Mouse (Mus musculus) kidney, embryonic 16.5 days (tissue): Measurements from ENCODE around the gene Tmem14a. TPM values are rescaled to one million over a fixed set of nuclear protein-coding genes. Genes with fewer than 3 reads are reported as not detected.
A peak's percentile ranks its signal among the peaks of the same experiment; 100 is the strongest.
"Not testable (repeated sequence)": the region's sequence is repeated elsewhere in the genome, so short reads cannot be mapped to it uniquely, and the experiment has no call there.

Source experiments
- ATAC-seq: fragments of 200-750 bp; cut with Nextera tagmentation; 2 replicates; pipeline ENCODE4 v1.8.0; 2017; ENCODE audit warnings: moderate TSS enrichment; ENCODE audit not compliant: low FRiP score, low TSS enrichment
- H3K27ac ChIP-seq: fragments of 300-500 bp; sonication (generic); 2 replicates; pipeline ENCODE4 v1.5.1; 2014; ENCODE audit warnings: low read length
- H3K27me3 ChIP-seq: fragments of 300-500 bp; sonication (generic); 2 replicates; pipeline ENCODE4 v1.6.1; 2014; ENCODE audit warnings: low read length, control low read depth, mixed read lengths; ENCODE audit not compliant: insufficient read depth
- H3K36me3 ChIP-seq: fragments of 300-500 bp; sonication (generic); 2 replicates; pipeline ENCODE4 v1.6.1; 2014; ENCODE audit warnings: low read length, control low read depth, mixed read lengths; ENCODE audit not compliant: insufficient read depth
- H3K4me1 ChIP-seq: fragments of 300-500 bp; sonication (generic); 2 replicates; pipeline ENCODE4 v1.6.1; 2014; ENCODE audit warnings: low read length, control low read depth, mixed read lengths; ENCODE audit not compliant: insufficient read depth
- H3K4me2 ChIP-seq: fragments of 300-500 bp; sonication (generic); replicated peaks from 2 replicates; pipeline ENCODE4 v1.6.1; 2014; ENCODE audit warnings: low read depth, low read length
- H3K4me3 ChIP-seq: fragments of 300-500 bp; sonication (generic); 2 replicates; pipeline ENCODE4 v1.5.1; 2014; ENCODE audit warnings: mild to moderate bottlenecking, low read length
- H3K9ac ChIP-seq: fragments of 300-500 bp; sonication (generic); replicated peaks from 2 replicates; pipeline ENCODE4 v1.6.1; 2014; ENCODE audit warnings: low read length
- H3K9me3 ChIP-seq: fragments of 300-500 bp; sonication (generic); 2 replicates; pipeline ENCODE4 v1.6.1; 2016; ENCODE audit warnings: low read length, control low read depth
- WGBS: fragments of 180-500 bp; shearing (Covaris S2); extraction: QIAGEN DNeasy Blood & Tissue Kit; methylation state at CpG from one replicate; pipeline ENCODE4 v1.1.7; 2014; 5-methylcytosine and 5-hydroxymethylcytosine counted together
- polyA plus RNA-seq: library from polyadenylated mRNA; unstranded; fragments of >200 nt; fragmentation: Nextera tagmentation; extraction: Ambion mirVana; gene quantifications from 2 replicates; pipeline ENCODE4 v1.2.1, GENCODE M21; 2015

The Tmem14a gene
- polyA plus RNA-seq, result 10.7 and 11.8 TPM in 2 replicates

DNA sequence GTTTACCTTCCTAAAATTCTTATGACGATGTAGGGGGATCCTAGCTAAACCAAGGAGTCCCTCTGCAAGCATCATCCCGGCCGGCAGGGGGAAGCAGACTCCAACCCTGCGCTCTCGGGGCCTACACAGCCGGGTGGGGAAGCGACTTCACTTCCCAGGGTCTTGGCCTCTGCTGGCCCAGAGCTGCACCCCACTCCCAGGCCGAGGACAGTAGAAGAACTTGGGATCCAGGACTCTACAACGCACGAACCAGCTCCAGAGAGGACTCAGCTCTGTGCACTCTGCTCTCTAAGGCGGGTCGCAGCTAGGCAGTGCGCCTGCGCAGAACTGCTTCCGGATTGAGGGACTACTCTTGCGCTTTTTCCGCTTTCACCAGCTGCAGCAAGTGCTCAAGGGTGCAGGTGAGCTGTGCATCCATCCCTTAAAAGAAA lies at the start of gene Tmem14a:
TSS of gene Tmem14a (plus strand) at position 87 of the 431 bp plus-strand sequence.
- H3K9me3 ChIP-seq, result no peaks in the 10 kb centered on the region
- H3K9ac ChIP-seq, result peak within 1 kb of the TSS; percentile 89
- peaks cover 3% of the 10 kb centered on the region; the same call in 1 of the 2 replicates for H3K4me1 ChIP-seq
- H3K4me3 ChIP-seq, result peak within 1 kb of the TSS; percentile 63
- peak within 1 kb of the TSS; percentile 75 for H3K4me2 ChIP-seq
- no peaks in the 10 kb centered on the region for H3K27me3 ChIP-seq
- peak within 1 kb of the TSS; percentile 66 for H3K27ac ChIP-seq
- peak; percentile 94 for ATAC-seq
- under 1% methylated on average over 17 of the region's 17 CpGs for WGBS
- no peaks in the 10 kb centered on the region for H3K36me3 ChIP-seq

DNA sequence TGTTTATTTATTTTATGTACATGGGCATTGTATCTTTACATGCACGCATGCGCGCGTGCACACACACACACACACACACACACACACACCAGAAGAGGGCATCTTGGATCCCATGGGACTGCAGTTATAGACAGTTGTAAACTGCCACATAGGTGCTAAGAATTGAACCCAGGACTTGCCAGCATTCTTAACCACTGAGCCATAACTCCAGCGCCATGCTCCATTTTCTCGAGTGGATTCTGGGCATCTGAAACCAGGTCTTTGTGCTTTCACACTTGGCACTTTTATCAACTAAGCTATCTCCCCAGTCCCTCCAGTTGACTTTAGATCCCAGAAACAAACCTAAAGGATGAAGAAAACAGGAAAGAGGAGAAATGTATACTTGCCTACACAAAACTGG lies 33.2 kb upstream of the Tmem14a start:
- 95% methylated on average over 6 of the region's 6 CpGs for WGBS
- Histone ChIP-seq H3K27me3 (no peaks in the 10 kb centered on the region), H3K4me3 (no peak overlapping the region), H3K4me2 (no peak overlapping the region), H3K9ac (no peak overlapping the region), H3K4me1 (no peaks in the 10 kb centered on the region), H3K36me3 (no peaks in the 10 kb centered on the region), H3K27ac (no peak overlapping the region), H3K9me3 (no peaks in the 10 kb centered on the region)
- no peak for ATAC-seq

DNA sequence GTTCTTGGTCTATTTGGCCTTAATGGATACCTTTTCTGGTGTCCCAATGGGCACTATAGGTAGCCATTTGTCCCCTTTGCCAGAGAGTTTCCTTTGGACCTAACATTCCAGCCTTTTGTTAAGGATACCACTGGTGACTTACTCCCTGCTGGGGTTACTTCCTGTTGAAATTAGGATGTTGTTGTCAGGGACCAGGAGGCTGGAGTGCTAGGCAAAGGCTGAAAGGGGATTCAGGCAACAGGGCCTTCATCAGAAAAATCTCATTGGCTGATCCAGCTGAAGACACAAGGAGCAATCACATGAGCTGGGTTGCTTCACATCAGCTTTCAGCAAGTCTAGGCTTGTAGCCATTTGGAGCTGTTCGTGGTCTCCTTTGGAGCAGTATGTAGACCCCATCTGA lies 12.1 kb upstream of the Tmem14a start:
- no peak for ATAC-seq

DNA sequence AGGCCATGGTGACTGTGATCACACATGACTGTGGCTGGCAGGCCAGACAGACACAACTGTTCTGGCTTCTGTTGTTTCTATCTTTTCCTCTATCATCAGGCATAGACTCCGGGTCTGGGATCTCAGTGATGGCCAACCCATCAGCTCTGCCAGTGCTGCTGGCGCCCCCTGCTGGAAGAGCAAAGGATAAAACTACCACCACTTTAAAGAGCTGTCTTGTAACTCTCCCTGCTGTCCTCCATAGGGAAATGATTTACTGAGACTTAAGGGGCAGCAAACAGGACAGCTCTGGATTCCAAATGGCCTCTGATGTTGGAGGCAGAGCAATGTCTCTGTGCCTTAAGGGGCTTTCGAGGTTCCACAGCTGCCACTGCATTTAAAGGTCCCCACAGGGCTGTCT lies 4.8 kb upstream of the Tmem14a start:
- H3K27ac ChIP-seq, H3K4me2 ChIP-seq, H3K9ac ChIP-seq, H3K4me3 ChIP-seq, H3K27me3 ChIP-seq, H3K36me3 ChIP-seq, ATAC-seq, H3K4me1 ChIP-seq, H3K9me3 ChIP-seq: not testable (repeated sequence)
- 23% methylated on average over 2 of the region's 3 CpGs for WGBS

More for the DNA sequence above, 12.1 kb upstream of the Tmem14a start:
- no peak overlapping the region for H3K9ac ChIP-seq
- no peak overlapping the region for H3K4me3 ChIP-seq
- no peaks in the 10 kb centered on the region for H3K4me1 ChIP-seq
- no peak overlapping the region for H3K4me2 ChIP-seq
- 100% methylated on average over 1 of the region's 1 CpGs for WGBS
- no peaks in the 10 kb centered on the region for H3K27me3 ChIP-seq
- no peak overlapping the region for H3K27ac ChIP-seq
- H3K36me3 ChIP-seq, result no peaks in the 10 kb centered on the region
- no peaks in the 10 kb centered on the region for H3K9me3 ChIP-seq

DNA sequence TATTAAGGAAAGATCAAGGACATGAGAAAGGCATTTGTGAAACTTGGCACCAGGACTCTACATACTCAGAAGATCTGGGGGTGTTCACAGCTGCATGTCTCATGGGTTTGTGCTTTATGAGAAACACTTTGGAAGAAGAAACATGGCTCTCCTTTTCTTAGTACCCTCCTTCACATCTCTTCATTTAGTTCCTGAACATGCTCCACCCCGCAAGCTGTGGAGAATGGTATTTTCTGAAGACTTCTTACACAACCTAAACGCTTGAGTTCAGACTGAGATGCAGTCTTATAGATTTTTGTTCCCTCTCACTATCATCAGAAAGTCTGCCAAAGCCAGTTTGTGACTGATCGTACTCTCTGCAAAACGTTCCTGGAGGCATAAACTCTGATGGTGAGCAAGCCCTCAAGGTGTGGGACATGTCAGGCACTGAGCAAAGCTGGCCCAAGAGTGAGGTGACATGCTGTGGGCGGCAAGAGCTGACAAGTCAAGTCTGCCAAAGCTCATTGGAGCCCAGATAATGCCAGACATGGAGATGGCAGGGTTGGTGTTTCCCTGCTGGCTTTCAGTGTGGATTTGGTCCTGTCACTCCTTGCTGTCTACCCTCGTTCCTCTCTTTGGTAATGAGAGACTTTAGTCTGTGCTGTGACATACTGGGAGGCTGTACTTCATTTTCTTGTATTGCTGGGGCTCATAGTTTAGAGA lies 4.2 kb upstream of the Tmem14a start:
- H3K27ac ChIP-seq, H3K4me3 ChIP-seq, H3K36me3 ChIP-seq, H3K9me3 ChIP-seq, H3K9ac ChIP-seq, H3K27me3 ChIP-seq, H3K4me1 ChIP-seq, ATAC-seq, H3K4me2 ChIP-seq: not testable (repeated sequence)
- WGBS, result 81% methylated on average over 6 of the region's 6 CpGs

DNA sequence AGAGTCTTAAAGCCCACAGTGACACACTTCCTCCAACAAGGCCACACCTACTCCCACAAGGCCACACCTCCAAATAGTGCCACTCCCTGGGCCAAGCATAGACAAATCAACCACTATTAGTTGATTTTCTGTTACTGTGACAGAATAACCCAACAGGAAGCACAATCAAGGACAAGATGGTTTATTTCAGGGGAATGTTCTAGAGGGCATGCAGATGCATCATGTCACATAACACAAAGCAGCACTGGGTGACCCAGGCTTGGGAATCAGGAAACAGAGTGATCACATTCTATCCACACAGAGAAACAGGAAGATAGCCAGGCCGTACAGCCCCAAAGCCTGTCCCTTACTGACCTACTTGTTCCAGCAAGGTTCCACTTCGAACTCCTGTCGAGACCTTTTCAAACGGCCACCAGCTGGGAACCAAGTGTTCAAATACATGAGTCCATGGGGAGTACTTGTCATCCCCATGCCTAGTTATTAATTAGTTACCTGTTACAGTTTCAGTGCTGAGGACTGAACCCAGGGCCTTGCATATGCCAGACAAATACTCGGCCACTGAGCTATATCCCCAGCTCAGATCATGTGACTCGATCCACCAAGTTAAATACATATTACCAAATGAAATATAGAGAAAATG lies 9.5 kb downstream of the Tmem14a start:
- H3K27me3 ChIP-seq, result no peaks in the 10 kb centered on the region
- no peaks in the 10 kb centered on the region for H3K9me3 ChIP-seq
- H3K4me1 ChIP-seq, result 0 out of 2 replicates have a peak, but pooled peaks cover 5% of the 10 kb centered on the region
- H3K9ac ChIP-seq, result no peak overlapping the region
- H3K27ac ChIP-seq, result no peak overlapping the region
- no peak overlapping the region for H3K4me2 ChIP-seq
- no peak for ATAC-seq
- 81% methylated on average over 6 of the region's 6 CpGs for WGBS
- 0 out of 2 replicates have a peak, but pooled peaks cover 3% of the 10 kb centered on the region for H3K36me3 ChIP-seq
- no peak overlapping the region for H3K4me3 ChIP-seq

DNA sequence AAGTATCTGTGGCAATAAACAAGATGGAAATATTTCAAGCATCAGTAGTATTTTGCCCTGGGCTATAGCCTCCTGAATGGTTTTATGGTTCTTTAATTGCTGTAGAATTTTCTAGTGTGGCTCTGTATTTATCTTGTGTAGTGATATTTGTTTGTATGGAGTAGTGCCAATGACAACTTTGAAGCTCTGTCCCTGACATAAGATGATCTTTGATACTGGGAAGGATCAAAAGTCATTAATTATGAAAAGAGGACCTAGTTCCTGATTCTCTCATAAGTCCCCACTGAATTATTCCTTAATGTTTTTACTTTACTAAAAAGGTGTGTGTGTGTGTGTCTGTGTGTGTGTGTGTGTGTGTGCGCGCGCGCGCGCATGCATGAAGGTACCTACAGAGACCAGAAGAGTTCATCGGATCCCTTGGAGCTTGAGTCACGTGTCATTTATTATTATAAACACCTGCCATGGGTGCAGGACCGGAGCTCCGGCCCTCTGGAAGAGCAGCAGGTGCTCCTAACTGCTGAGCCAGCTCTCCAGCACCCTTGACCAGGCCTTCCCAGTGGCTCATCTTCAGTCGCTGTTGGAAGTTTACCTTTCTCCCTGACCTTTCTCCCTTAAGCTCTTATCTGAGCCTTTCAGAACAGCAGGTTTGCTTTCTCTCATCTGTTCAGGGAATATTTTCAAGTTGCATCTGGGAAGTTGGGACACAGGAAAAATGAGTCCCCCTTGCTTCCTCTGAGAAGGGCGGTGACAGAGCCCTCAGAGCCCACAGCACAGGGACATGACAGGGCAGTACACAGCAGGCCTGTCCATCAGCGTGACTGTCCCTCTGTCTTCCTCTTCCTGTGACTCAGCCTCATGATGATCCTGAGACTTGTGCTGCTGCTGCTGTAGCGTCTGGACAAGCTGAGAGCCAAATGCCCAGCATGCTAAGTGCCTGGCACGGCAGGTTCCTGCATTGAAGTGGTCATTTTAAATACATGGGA lies 10.7 kb downstream of the Tmem14a start:
- H3K27me3 ChIP-seq, H3K4me1 ChIP-seq, ATAC-seq, H3K9ac ChIP-seq, H3K27ac ChIP-seq, H3K4me2 ChIP-seq, H3K4me3 ChIP-seq, H3K9me3 ChIP-seq, H3K36me3 ChIP-seq: not testable (repeated sequence)
- WGBS, result 78% methylated on average over 15 of the region's 15 CpGs

DNA sequence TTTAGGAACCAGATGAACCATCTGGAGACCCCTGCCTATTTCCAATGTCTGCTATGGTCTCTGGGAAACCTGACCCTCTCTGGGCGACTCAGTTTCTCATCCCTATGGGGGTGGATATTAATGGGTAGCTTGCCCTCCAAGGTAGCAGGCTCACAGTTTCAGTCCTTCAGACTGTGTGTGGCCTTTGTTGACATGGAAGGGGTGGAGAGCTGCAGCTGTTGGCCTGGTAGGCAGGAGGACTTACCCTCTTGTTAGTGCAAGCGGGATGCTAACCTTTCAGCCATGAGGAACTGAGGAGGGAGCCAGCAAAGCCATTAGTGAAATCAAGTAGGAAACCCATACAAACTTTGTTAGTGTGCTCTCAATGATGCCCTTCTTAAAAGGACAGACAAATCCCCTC lies 12.0 kb downstream of the Tmem14a start:
- no peak overlapping the region for H3K27ac ChIP-seq
- H3K4me2 ChIP-seq, result no peak overlapping the region
- no peak overlapping the region for H3K4me3 ChIP-seq
- no peaks in the 10 kb centered on the region for H3K27me3 ChIP-seq
- H3K9ac ChIP-seq, result no peak overlapping the region
- 78% methylated on average over 2 of the region's 2 CpGs for WGBS
- H3K4me1 ChIP-seq, result 0 out of 2 replicates have a peak, but pooled peaks cover 5% of the 10 kb centered on the region
- no peaks in the 10 kb centered on the region for H3K9me3 ChIP-seq
- ATAC-seq, result no peak
- H3K36me3 ChIP-seq, result 0 out of 2 replicates have a peak, but pooled peaks cover 3% of the 10 kb centered on the region

DNA sequence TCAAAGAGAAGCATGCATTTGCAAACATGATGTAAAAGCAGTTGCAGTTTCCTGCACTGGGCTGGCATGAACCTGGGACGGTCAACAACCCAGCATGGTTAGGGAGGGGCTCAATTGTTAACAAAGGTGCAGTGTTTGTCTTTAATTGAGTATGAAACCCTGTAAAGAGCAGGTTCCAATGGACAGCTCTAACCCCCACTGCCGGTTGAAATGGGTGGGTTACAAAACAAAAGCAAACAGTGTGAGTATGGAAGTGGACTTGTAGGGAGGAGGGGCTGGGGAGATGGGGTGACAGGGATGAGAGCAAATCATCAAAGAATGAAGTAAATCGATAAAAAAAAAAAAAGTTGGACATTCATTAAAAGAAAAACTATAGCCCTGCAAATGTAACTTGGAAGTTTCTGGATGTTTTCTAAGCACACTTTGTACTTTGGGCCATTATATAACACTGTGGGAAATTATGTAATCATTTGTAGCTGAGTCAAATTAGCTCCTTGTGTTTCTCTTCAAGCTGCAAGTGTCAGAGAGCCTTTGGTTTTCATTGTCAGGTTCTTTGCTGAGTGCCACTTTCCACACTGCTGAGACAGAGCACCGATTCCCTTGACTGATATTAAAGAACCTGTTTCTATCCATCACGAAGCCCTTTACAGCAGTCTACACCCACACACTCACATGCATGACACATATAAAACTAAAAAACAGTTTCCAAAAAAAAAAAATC lies 13.5 kb downstream of the Tmem14a start:
- no peak overlapping the region for H3K4me3 ChIP-seq
- no peak overlapping the region for H3K4me2 ChIP-seq
- no peak overlapping the region for H3K9ac ChIP-seq
- no peaks in the 10 kb centered on the region for H3K9me3 ChIP-seq
- H3K27ac ChIP-seq, result no peak overlapping the region
- H3K27me3 ChIP-seq, result no peaks in the 10 kb centered on the region
- 57% methylated on average over 5 of the region's 5 CpGs for WGBS
- peak; percentile 30; the same call in 1 of the 2 replicates for ATAC-seq
- no peaks in the 10 kb centered on the region for H3K36me3 ChIP-seq
- H3K4me1 ChIP-seq, result 0 out of 2 replicates have a peak, but pooled peaks cover 5% of the 10 kb centered on the region
